Mouse (Mus musculus) intestine, postnatal 0 days (tissue): Measurements from ENCODE around the gene Ppfia3. TPM values are rescaled to one million over a fixed set of nuclear protein-coding genes. Genes with fewer than 3 reads are reported as not detected.

Experiments
- ATAC-seq: fragments of 200-750 bp; cut with Nextera tagmentation; 2 replicates; pipeline ENCODE4 v1.8.0; 2017; ENCODE audit warnings: mild to moderate bottlenecking, moderate TSS enrichment, moderate library complexity
- H3K27ac ChIP-seq: fragments of 300-500 bp; sonication (generic); 2 replicates; pipeline ENCODE4 v1.5.1; 2014; ENCODE audit warnings: mild to moderate bottlenecking, low read depth, low read length, moderate library complexity
- H3K27me3 ChIP-seq: fragments of 300-500 bp; sonication (generic); replicated peaks from 2 replicates; pipeline ENCODE4 v1.6.1; 2014; ENCODE audit warnings: low read length, mixed read lengths; ENCODE audit not compliant: control insufficient read depth, insufficient read depth
- H3K36me3 ChIP-seq: fragments of 300-500 bp; sonication (generic); 2 replicates; pipeline ENCODE4 v1.6.1; 2014; ENCODE audit warnings: mild to moderate bottlenecking, moderate library complexity; ENCODE audit not compliant: control insufficient read depth, insufficient read depth
- H3K4me1 ChIP-seq: fragments of 300-500 bp; sonication (generic); replicated peaks from 2 replicates; pipeline ENCODE4 v1.6.1; 2014; ENCODE audit warnings: antibody characterized with exemption, low read length, mixed read lengths; ENCODE audit not compliant: control insufficient read depth, insufficient read depth
- H3K4me2 ChIP-seq: fragments of 300-500 bp; sonication (generic); replicated peaks from 2 replicates; pipeline ENCODE4 v1.6.1; 2014; ENCODE audit warnings: low read depth, mild to moderate bottlenecking, moderate library complexity
- H3K4me3 ChIP-seq: fragments of 300-500 bp; sonication (generic); 2 replicates; pipeline ENCODE4 v1.5.1; 2014; ENCODE audit warnings: low read depth, low read length
- H3K9ac ChIP-seq: fragments of 300-500 bp; sonication (generic); 2 replicates; pipeline ENCODE4 v1.6.1; 2014; ENCODE audit warnings: mild to moderate bottlenecking, low read depth, low read length
- H3K9me3 ChIP-seq: fragments of 300-500 bp; sonication (generic); 2 replicates; pipeline ENCODE4 v1.6.1; 2016; ENCODE audit warnings: mixed run types; ENCODE audit not compliant: control insufficient read depth
- CTCF ChIP-seq: sonication (generic); IDR thresholded peaks from 2 replicates; pipeline ENCODE4 v1.5.1; 2016; ENCODE audit warnings: low read depth, mild to moderate bottlenecking, control low read depth, antibody characterized with exemption, moderate library complexity
- WGBS: fragments of 180-500 bp; shearing (Covaris S2); extraction: QIAGEN DNeasy Blood & Tissue Kit; methylation state at CpG from one replicate; pipeline ENCODE4 v1.1.7; 2014; 5-methylcytosine and 5-hydroxymethylcytosine counted together
- polyA plus RNA-seq: library from polyadenylated mRNA; unstranded; fragments of >200 nt; fragmentation: Nextera tagmentation; extraction: Ambion mirVana; gene quantifications from 2 replicates; pipeline ENCODE4 v1.2.1, GENCODE M21; 2015

Gene Ppfia3
- polyA plus RNA-seq, 1 experiment from 2014 or later = 24.5 TPM

DNA sequence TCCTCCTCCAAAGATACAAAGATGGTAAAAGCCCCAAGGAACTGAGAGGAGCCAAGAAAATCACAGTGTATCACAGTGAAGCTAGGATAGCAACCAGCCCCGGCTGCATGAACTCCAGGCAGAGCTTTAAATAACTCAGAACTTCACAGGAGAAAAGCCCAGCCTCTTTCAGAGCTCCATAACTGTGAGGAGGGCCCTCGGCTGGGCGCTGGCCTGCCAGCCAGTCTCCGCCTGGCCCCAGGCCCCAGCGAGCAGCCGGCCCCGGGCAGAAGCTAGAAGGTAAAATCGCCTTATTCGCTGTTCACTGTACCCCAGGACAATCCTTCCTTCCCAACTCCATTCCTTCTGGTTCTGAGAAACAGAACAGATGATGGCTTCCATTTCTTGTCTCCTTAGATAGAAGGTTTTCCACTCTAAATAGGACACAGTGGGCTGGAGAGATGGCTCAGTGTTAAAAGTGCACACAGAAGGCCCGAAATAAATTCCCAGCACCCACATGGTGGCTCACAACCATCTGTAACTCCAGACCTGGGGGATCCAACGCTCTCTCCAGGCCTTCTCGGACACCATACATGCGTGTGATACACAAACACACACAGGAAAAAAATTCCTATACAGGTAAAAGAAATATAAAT lies 37.9 kb downstream of the Ppfia3 start:
- no peak for TF ChIP-seq CTCF
- 0 out of 2 replicates have a peak, but pooled peaks cover 5% of the 10 kb centered on the region for H3K4me1 ChIP-seq
- no peak overlapping the region for H3K27ac ChIP-seq
- no peaks in the 10 kb centered on the region for H3K27me3 ChIP-seq
- no peak overlapping the region for H3K4me3 ChIP-seq
- H3K36me3 ChIP-seq = peaks cover 41% of the 10 kb centered on the region
- no peak overlapping the region for H3K4me2 ChIP-seq
- no peak overlapping the region for H3K9ac ChIP-seq
- H3K9me3 ChIP-seq = no peaks in the 10 kb centered on the region
- no peak for ATAC-seq
- 84% methylated on average over 13 of the region's 13 CpGs for WGBS

DNA sequence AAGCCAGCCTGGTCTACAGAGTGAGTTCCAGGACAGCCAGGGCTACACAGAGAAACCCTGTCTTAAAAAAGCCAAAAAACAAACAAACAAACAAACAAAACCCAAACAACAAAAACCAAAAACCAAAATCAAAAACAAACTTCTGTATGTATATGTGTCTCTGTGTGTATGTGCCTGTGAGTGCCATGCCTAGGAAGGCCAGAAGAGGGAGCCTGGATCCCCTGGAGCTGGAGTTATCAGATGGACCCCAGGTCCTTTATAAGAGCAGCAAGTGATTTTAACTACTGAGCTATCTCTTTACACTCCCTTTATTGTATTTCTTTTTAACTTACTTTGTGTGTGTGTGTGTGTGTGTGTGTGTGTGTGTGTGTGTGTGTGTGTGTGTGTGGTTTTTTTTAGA lies 41.0 kb downstream of the Ppfia3 start:
- H3K36me3 ChIP-seq = peaks cover 43% of the 10 kb centered on the region
- no peaks in the 10 kb centered on the region for H3K27me3 ChIP-seq
- H3K4me1 ChIP-seq = peaks cover 2% of the 10 kb centered on the region; the same call in 1 of the 2 replicates
- H3K4me3 ChIP-seq = no peak overlapping the region
- no peak overlapping the region for H3K9ac ChIP-seq
- no peaks in the 10 kb centered on the region for H3K9me3 ChIP-seq
- peak; percentile 42 for TF ChIP-seq CTCF
- ATAC-seq = no peak
- no peak overlapping the region for H3K4me2 ChIP-seq
- no peak overlapping the region for H3K27ac ChIP-seq

- Histone ChIP-seq H3K4me2 (no peak overlapping the region), H3K4me3 (no peak overlapping the region), H3K9me3 (no peaks in the 10 kb centered on the region), H3K36me3 (peaks cover 56% of the 10 kb centered on the region), H3K9ac (no peak overlapping the region), H3K4me1 (peaks cover 2% of the 10 kb centered on the region; the same call in 1 of the 2 replicates), H3K27me3 (no peaks in the 10 kb centered on the region), H3K27ac (peak overlapping the region; percentile 74)
- peak; percentile 23 for TF ChIP-seq CTCF
- ATAC-seq = peak; percentile 95
- 43% methylated on average over 5 of the region's 5 CpGs for WGBS
These were observed 43.8 kb downstream of the Ppfia3 start for GRCm38 (mm10) chr7:45323069-45323468.

- Histone ChIP-seq H3K9ac (no peak overlapping the region), H3K4me2 (no peak overlapping the region), H3K27me3 (no peaks in the 10 kb centered on the region), H3K9me3 (no peaks in the 10 kb centered on the region), H3K4me1 (peaks cover 2% of the 10 kb centered on the region; the same call in 1 of the 2 replicates), H3K27ac (peak overlapping the region; percentile 74; the same call in 1 of the 2 replicates), H3K4me3 (no peak overlapping the region), H3K36me3 (peaks cover 58% of the 10 kb centered on the region)
- 91% methylated on average over 4 of the region's 4 CpGs for WGBS
- ATAC-seq = no peak
- no peak for TF ChIP-seq CTCF
These were observed 44.6 kb downstream of the Ppfia3 start for GRCm38 (mm10) chr7:45322245-45322644.

- Histone ChIP-seq H3K27ac (peak overlapping the region; percentile 77), H3K4me1 (no peaks in the 10 kb centered on the region; the same call in 1 of the 2 replicates), H3K36me3 (peaks cover 51% of the 10 kb centered on the region), H3K4me2 (no peak overlapping the region), H3K27me3 (no peaks in the 10 kb centered on the region), H3K4me3 (no peak overlapping the region), H3K9ac (no peak overlapping the region), H3K9me3 (no peaks in the 10 kb centered on the region)
- ATAC-seq = peak; percentile 81
- 53% methylated on average over 14 of the region's 14 CpGs for WGBS
- no peak for TF ChIP-seq CTCF
These were observed 50.3 kb downstream of the Ppfia3 start for GRCm38 (mm10) chr7:45316536-45316935.

DNA sequence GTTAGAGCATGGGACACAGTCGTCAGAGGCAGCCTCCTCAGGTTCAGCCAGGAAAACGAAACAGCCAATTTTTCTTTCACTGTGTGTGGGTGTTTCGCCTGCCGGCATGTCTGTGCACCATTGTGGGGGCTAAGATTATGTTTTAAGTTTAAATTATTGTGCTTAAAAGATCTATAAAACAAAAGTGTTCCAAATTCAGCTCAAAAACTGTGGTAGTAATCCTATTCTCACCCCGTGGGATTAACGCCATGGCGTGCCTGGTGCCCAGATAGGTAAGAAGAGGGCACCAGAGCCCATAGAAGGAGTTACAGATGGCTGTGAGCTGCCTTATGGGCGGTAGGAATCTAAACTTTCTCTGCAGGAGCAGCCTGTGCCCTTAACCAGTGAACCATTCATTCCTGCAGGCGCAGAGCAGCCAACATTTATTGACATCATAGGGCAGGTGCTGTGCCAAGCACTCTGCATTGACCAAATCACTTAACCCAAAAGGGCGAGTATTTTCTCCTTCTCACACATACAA lies 51.6 kb downstream of the Ppfia3 start:
- Histone ChIP-seq H3K4me3 (no peak overlapping the region), H3K27me3 (no peaks in the 10 kb centered on the region), H3K4me2 (no peak overlapping the region), H3K4me1 (no peaks in the 10 kb centered on the region; the same call in 1 of the 2 replicates), H3K27ac (no peak overlapping the region), H3K9me3 (no peaks in the 10 kb centered on the region), H3K36me3 (peaks cover 61% of the 10 kb centered on the region), H3K9ac (no peak overlapping the region)
- no peak for ATAC-seq
- no peak for TF ChIP-seq CTCF
- WGBS = 89% methylated on average over 10 of the region's 10 CpGs
